In genomic region chr2:63183563-63184545, GRCm38 (mm10) we compare ENCODE assay signal across 9 mouse cellular contexts. TPM values are rescaled to one million over a fixed set of nuclear protein-coding genes. Genes with fewer than 3 reads are reported as not detected.
DNase-seq lines count a peak whose midpoint lies in the region; ATAC-seq and TF ChIP-seq lines count a peak whose summit lies in the region.
"Had no signal": no experiment of that assay in that cellular context is flagged by ENCODE, and none has a peak within 500 bp of the region (broad histone marks: within the 10 kb centered on the region; RNA-seq: fewer than 3 reads in every experiment).

TSS of gene Kcnh7 (minus strand) at chr2:63184287.

- TF ChIP-seq POLR2A in cerebellum, adult 2 months (IDR thresholded peaks at IDR 0.05; ENCODE audit: borderline replicate concordance, insufficient read depth, low read length) = no peak

- peaks cover 15% of the 10 kb centered on the region for H3K4me1 ChIP-seq in heart, embryonic 13.5 days
- H3K4me1 ChIP-seq in cerebellum, adult 2 months (ENCODE audit: control insufficient read depth, insufficient read depth, low read length) = no peaks in the 10 kb centered on the region
- no peaks in the 10 kb centered on the region for H3K4me1 ChIP-seq in neural tube, embryonic 11.5 days (ENCODE audit: control insufficient read depth, insufficient read depth, low read length)

- no peaks in the 10 kb centered on the region for H3K9me3 ChIP-seq in heart, embryonic 13.5 days
- H3K9me3 ChIP-seq in neural tube, embryonic 11.5 days (ENCODE audit: control insufficient read depth, low read length) = no peaks in the 10 kb centered on the region

- peaks cover 24% of the 10 kb centered on the region for H3K27me3 ChIP-seq in heart, embryonic 13.5 days (replicated peaks)
- no peaks in the 10 kb centered on the region for H3K27me3 ChIP-seq in cerebellum, adult 2 months (ENCODE audit: control insufficient read depth, insufficient read depth, low read length)
- peaks cover 3% of the 10 kb centered on the region; the same call in 1 of the 2 replicates for H3K27me3 ChIP-seq in neural tube, embryonic 11.5 days (ENCODE audit: control insufficient read depth, insufficient read depth, low read length)

- peak within 1 kb of the TSS; percentile 60 for H3K4me3 ChIP-seq in heart, embryonic 13.5 days
- peak within 1 kb of the TSS; percentile 53 for H3K4me3 ChIP-seq in cerebellum, adult 2 months (replicated peaks; ENCODE audit: insufficient read depth, low read depth, low read length)
- peak within 1 kb of the TSS; percentile 53 for H3K4me3 ChIP-seq in neural tube, embryonic 11.5 days (ENCODE audit: low read depth, low read length)

- H3K4me2 ChIP-seq in heart, embryonic 13.5 days = peak within 1 kb of the TSS; percentile 84
- H3K4me2 ChIP-seq in neural tube, embryonic 11.5 days (ENCODE audit: low read depth) = peak within 1 kb of the TSS; percentile 85

- intact Hi-C loops in left cerebral cortex, postnatal 14 days (cut with DNase I) = loop anchor here (10.0 kb wide), 1 partner anchor 271 kb away; no protein-coding TSS in a partner anchor

- H3K36me3 ChIP-seq in heart, embryonic 13.5 days = no peaks in the 10 kb centered on the region
- no peaks in the 10 kb centered on the region for H3K36me3 ChIP-seq in neural tube, embryonic 11.5 days (ENCODE audit: control insufficient read depth, insufficient read depth, low read length)

- ATAC-seq in heart, embryonic 13.5 days (ENCODE audit: extremely low read depth, insufficient number of reproducible peaks, low FRiP score, low TSS enrichment) = no peak
- peak; percentile 69 for ATAC-seq in neural tube, embryonic 11.5 days (ENCODE audit: insufficient read depth, low FRiP score, low TSS enrichment)
- ATAC-seq in activated CD4-positive, CD25-positive, alpha-beta regulatory T cell, adult 4 months = no peak

- WGBS in heart, embryonic 13.5 days = under 1% methylated on average over 46 of the region's 49 CpGs
- WGBS in cerebellum, adult 2 months = 1% methylated on average over 47 of the region's 49 CpGs
- WGBS in neural tube, embryonic 11.5 days = under 1% methylated on average over 42 of the region's 49 CpGs

- peak within 1 kb of the TSS; percentile 62 for H3K9ac ChIP-seq in heart, embryonic 13.5 days
- H3K9ac ChIP-seq in neural tube, embryonic 11.5 days (ENCODE audit: low read length) = peak within 1 kb of the TSS; percentile 46

- TF ChIP-seq CTCF in cerebellum, adult 2 months (IDR thresholded peaks at IDR 0.05; ENCODE audit: borderline replicate concordance, insufficient read depth, low read depth, low read length) = no peak

- no peak for DNase-seq in heart, adult 18-20 months
- DNase-seq in cerebellum, adult 2 months = peak; percentile 26 to 46
- DNase-seq in frontal cortex, postnatal 10 days (ENCODE audit: low spot score in 2 of 2) = peak; percentile 7 to 36
- peak; percentile 35 to 51 for DNase-seq in left cerebral cortex, postnatal 14 days (ENCODE audit: low spot score in 2 of 2)
- DNase-seq in neural tube, embryonic 11.5 days (ENCODE audit: low spot score) = peak; percentile 51
- DNase-seq in ovary, postnatal 36 days (ENCODE audit: low spot score) = no peak

- no peak within 1 kb of the TSS for H3K27ac ChIP-seq in heart, embryonic 13.5 days (replicated peaks)
- no peak within 1 kb of the TSS for H3K27ac ChIP-seq in cerebellum, adult 2 months (ENCODE audit: insufficient read depth, low read length)
- no peak within 1 kb of the TSS for H3K27ac ChIP-seq in neural tube, embryonic 11.5 days (ENCODE audit: low read depth, low read length)

RNA-seq across cellular contexts. Expression of gene Kcnh7, which starts in this region (rescaled TPM):
- 2.7 and 3.7 TPM in 2 replicates for polyA plus RNA-seq in heart, embryonic 13.5 days (2015; fragmentation: Nextera tagmentation; extraction: Ambion mirVana)
- under 1 TPM; 0.05 to 0.23 TPM for total RNA-seq in heart, adult 18-20 months (2021)
- 2.6 and 3.1 TPM in 2 replicates for polyA plus RNA-seq in cerebellum, adult 2 months (2012; rRNA removed)
- 10 to 100 TPM; 79.1 to 96.9 TPM for total RNA-seq in left cerebral cortex, postnatal 14 days (2021)
- 1.1 and 1.4 TPM in 2 replicates for polyA plus RNA-seq in neural tube, embryonic 11.5 days (2014; fragmentation: Nextera tagmentation; extraction: Ambion mirVana)
- under 1 TPM; 0.04 to 0.11 TPM for polyA plus RNA-seq in activated CD4-positive, CD25-positive, alpha-beta regulatory T cell, adult 4 months (2017; shearing (Covaris generic))
- polyA plus RNA-seq: large intestine, adult 2 months had no signal

Comparison
In these comparisons a context has a peak if more than half of its experiments do, and no peak if none do; other contexts are left out.
1. RNA of gene Kcnh7 (total RNA-seq): 79.1 to 96.9 TPM in left cerebral cortex, postnatal 14 days; 0.05 to 0.23 TPM in heart, adult 18-20 months; every median in the first group is over 10 times any median in the second.
2. DNase-seq: peak in cerebellum, adult 2 months (2 of 2), frontal cortex, postnatal 10 days (2 of 2), left cerebral cortex, postnatal 14 days (2 of 2) and neural tube, embryonic 11.5 days (single experiment); none in heart, adult 18-20 months (0 of 2) and ovary, postnatal 36 days (single experiment).
3. Peak in every context shown above with its lines, with median percentiles within 50 percentile points of each other: H3K4me3 ChIP-seq.